In the genomic region with DNA sequence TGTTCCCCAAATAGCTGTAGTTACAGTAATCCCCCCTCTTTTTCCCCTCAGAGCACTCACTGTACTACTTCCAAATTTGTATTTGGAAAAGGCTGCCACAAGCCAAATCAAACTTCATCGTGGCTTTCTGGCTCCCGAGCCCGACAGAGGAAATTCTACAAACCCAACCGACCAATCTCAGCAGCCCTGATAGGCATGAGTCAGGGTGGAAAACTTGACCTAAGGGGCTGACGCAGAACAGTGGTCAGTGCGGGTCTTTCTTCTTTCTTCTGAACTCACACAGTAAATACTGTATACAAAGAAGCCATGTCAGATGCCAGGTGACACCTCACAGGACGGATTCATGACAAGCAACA, we compare ENCODE assay signal across 11 mouse cellular contexts.
A peak's percentile ranks its signal among the peaks of the same experiment; 100 is the strongest.
DNase-seq lines count a peak whose midpoint lies in the region; ATAC-seq and TF ChIP-seq lines count a peak whose summit lies in the region.
"Had no signal": no experiment of that assay in that cellular context is flagged by ENCODE, and none has a peak within 500 bp of the region (broad histone marks: within the 10 kb centered on the region; RNA-seq: fewer than 3 reads in every experiment).

No protein-coding gene starts in this region.

- H3K9ac ChIP-seq in embryonic facial prominence, embryonic 14.5 days (ENCODE audit: low read depth, low read length), result no peak overlapping the region
- no peak overlapping the region for H3K9ac ChIP-seq in hindbrain, embryonic 13.5 days
- H3K9ac ChIP-seq in midbrain, embryonic 15.5 days, result no peak overlapping the region
- H3K9ac ChIP-seq: liver, embryonic 14.5 days had no signal

- H3K27me3 ChIP-seq in kidney, adult 2 months (replicated peaks; ENCODE audit: control insufficient read depth, insufficient read depth, low read length), result no peaks in the 10 kb centered on the region
- H3K27me3 ChIP-seq in embryonic facial prominence, embryonic 14.5 days (replicated peaks; ENCODE audit: control insufficient read depth, insufficient read depth, low read length), result no peaks in the 10 kb centered on the region
- no peaks in the 10 kb centered on the region for H3K27me3 ChIP-seq in hindbrain, embryonic 13.5 days
- no peaks in the 10 kb centered on the region for H3K27me3 ChIP-seq in midbrain, embryonic 15.5 days (replicated peaks)

- WGBS in kidney, adult 2 months, result 26% methylated on average over 7 of the region's 7 CpGs
- WGBS in embryonic facial prominence, embryonic 14.5 days, result 32% methylated on average over 7 of the region's 7 CpGs
- WGBS in hindbrain, embryonic 13.5 days, result 68% methylated on average over 7 of the region's 7 CpGs
- WGBS in midbrain, embryonic 15.5 days, result 72% methylated on average over 7 of the region's 7 CpGs

- H3K4me2 ChIP-seq in embryonic facial prominence, embryonic 14.5 days (ENCODE audit: low read depth, low read length), result peak overlapping the region; percentile 23
- H3K4me2 ChIP-seq in hindbrain, embryonic 13.5 days, result no peak overlapping the region
- no peak overlapping the region for H3K4me2 ChIP-seq in midbrain, embryonic 15.5 days

- TF ChIP-seq POLR2A in kidney, adult 2 months (IDR thresholded peaks at IDR 0.05; ENCODE audit: low read depth, low read length), result no peak

- DNase-seq in kidney, adult 2 months, result peak; percentile 25
- DNase-seq in kidney, adult 8-10 months, result no peak
- no peak for DNase-seq in embryonic facial prominence, embryonic 14.5 days (ENCODE audit: low spot score)
- DNase-seq in cerebellum, adult 18-20 months, result no peak
- no peak for DNase-seq in kidney, postnatal 36 days

- no peaks in the 10 kb centered on the region for H3K36me3 ChIP-seq in kidney, adult 2 months (ENCODE audit: control insufficient read depth, insufficient read depth, low read length)
- H3K36me3 ChIP-seq in embryonic facial prominence, embryonic 14.5 days (ENCODE audit: control insufficient read depth, insufficient read depth, low read length), result no peaks in the 10 kb centered on the region
- H3K36me3 ChIP-seq in hindbrain, embryonic 13.5 days, result no peaks in the 10 kb centered on the region
- no peaks in the 10 kb centered on the region for H3K36me3 ChIP-seq in midbrain, embryonic 15.5 days (replicated peaks)
- H3K36me3 ChIP-seq: G1E had no signal

- H3K4me1 ChIP-seq in kidney, adult 2 months (ENCODE audit: control insufficient read depth, insufficient read depth, low read length), result peaks cover 28% of the 10 kb centered on the region
- peaks cover 38% of the 10 kb centered on the region for H3K4me1 ChIP-seq in embryonic facial prominence, embryonic 14.5 days (ENCODE audit: control insufficient read depth, insufficient read depth, low read length)
- H3K4me1 ChIP-seq in hindbrain, embryonic 13.5 days (replicated peaks), result peaks cover 22% of the 10 kb centered on the region
- H3K4me1 ChIP-seq in midbrain, embryonic 15.5 days, result peaks cover 2% of the 10 kb centered on the region; the same call in 1 of the 2 replicates

- no peak for TF ChIP-seq CTCF in kidney, adult 2 months (conservative IDR thresholded peaks at IDR 0.05; ENCODE audit: insufficient read depth, insufficient read length, low read depth, low read length)

- peak; percentile 58 for ATAC-seq in embryonic facial prominence, embryonic 14.5 days (ENCODE audit: low read depth)
- ATAC-seq in hindbrain, embryonic 13.5 days (ENCODE audit: low FRiP score), result no peak
- ATAC-seq in midbrain, embryonic 15.5 days (replicated peaks), result no peak
- no peak for ATAC-seq in CD4-positive, CD25-positive, alpha-beta regulatory T cell, adult 4 months

- peak overlapping the region; percentile 46 for H3K27ac ChIP-seq in kidney, adult 2 months (ENCODE audit: insufficient read depth, low read depth, low read length)
- H3K27ac ChIP-seq in embryonic facial prominence, embryonic 14.5 days (replicated peaks; ENCODE audit: low read depth, low read length), result peak overlapping the region; percentile 69
- H3K27ac ChIP-seq in hindbrain, embryonic 13.5 days, result peak overlapping the region; percentile 52
- H3K27ac ChIP-seq in midbrain, embryonic 15.5 days, result 0 out of 2 replicates have a peak overlapping the region, but pooled peaks have one; percentile 51
- H3K27ac ChIP-seq: liver, embryonic 14.5 days had no signal

- no peak overlapping the region for H3K4me3 ChIP-seq in kidney, adult 2 months (ENCODE audit: insufficient read depth, low read depth, low read length)
- no peak overlapping the region for H3K4me3 ChIP-seq in embryonic facial prominence, embryonic 14.5 days (ENCODE audit: low read depth, low read length)
- H3K4me3 ChIP-seq in hindbrain, embryonic 13.5 days, result no peak overlapping the region
- no peak overlapping the region for H3K4me3 ChIP-seq in midbrain, embryonic 15.5 days
- H3K4me3 ChIP-seq: erythroblast, embryonic 14.5 days had no signal

- no peaks in the 10 kb centered on the region for H3K9me3 ChIP-seq in embryonic facial prominence, embryonic 14.5 days (ENCODE audit: control insufficient read depth, low read length)
- no peaks in the 10 kb centered on the region for H3K9me3 ChIP-seq in hindbrain, embryonic 13.5 days
- H3K9me3 ChIP-seq in midbrain, embryonic 15.5 days, result no peaks in the 10 kb centered on the region
- H3K9me3 ChIP-seq: G1E had no signal
